Comparison of ENCODE assay signal across 8 mouse cellular contexts in genomic region chr1:180848114-180848510, GRCm38 (mm10). TPM values are rescaled to one million over a fixed set of nuclear protein-coding genes. Genes with fewer than 3 reads are reported as not detected.
DNase-seq lines count a peak whose midpoint lies in the region; ATAC-seq and TF ChIP-seq lines count a peak whose summit lies in the region.

No protein-coding gene starts in this region.

- H3K4me3 ChIP-seq in brown adipose tissue, adult 24 weeks (ENCODE audit: insufficient read depth, low read depth, low read length) = peak overlapping the region; percentile 47
- H3K4me3 ChIP-seq in heart, embryonic 13.5 days = peak overlapping the region; percentile 47
- peak overlapping the region; percentile 8 for H3K4me3 ChIP-seq in kidney, postnatal 0 days (replicated peaks; ENCODE audit: low read depth, low read length)
- peak overlapping the region; percentile 40 for H3K4me3 ChIP-seq in liver, embryonic 11.5 days (ENCODE audit: low read depth, low read length)
- peak overlapping the region; percentile 17 for H3K4me3 ChIP-seq in myocyte

- no peak for TF ChIP-seq CTCF in kidney, postnatal 0 days (IDR thresholded peaks at IDR 0.05; ENCODE audit: low read depth)

- ATAC-seq in CD4-positive, CD25-positive, alpha-beta regulatory T cell, adult 4 months = peak; percentile 60
- ATAC-seq in heart, embryonic 13.5 days (ENCODE audit: extremely low read depth, insufficient number of reproducible peaks, low FRiP score, low TSS enrichment) = peak; percentile 32; the same call in 1 of the 2 replicates
- no peak for ATAC-seq in kidney, postnatal 0 days (replicated peaks; ENCODE audit: low FRiP score, low read depth)
- ATAC-seq in liver, embryonic 11.5 days (replicated peaks; ENCODE audit: low FRiP score) = peak; percentile 60

- peak overlapping the region; percentile 99 for H3K27ac ChIP-seq in brown adipose tissue, adult 24 weeks (replicated peaks; ENCODE audit: low read depth, low read length)
- peak overlapping the region; percentile 98 for H3K27ac ChIP-seq in heart, embryonic 13.5 days (replicated peaks)
- H3K27ac ChIP-seq in kidney, postnatal 0 days = peak overlapping the region; percentile 73
- peak overlapping the region; percentile 100 for H3K27ac ChIP-seq in liver, embryonic 11.5 days (ENCODE audit: low read depth, low read length)

- H3K9ac ChIP-seq in heart, embryonic 13.5 days = peak overlapping the region; percentile 76
- H3K9ac ChIP-seq in kidney, postnatal 0 days (ENCODE audit: low read depth, low read length) = peak overlapping the region; percentile 46; the same call in 1 of the 2 replicates
- peak overlapping the region; percentile 69 for H3K9ac ChIP-seq in liver, embryonic 11.5 days (ENCODE audit: low read depth, low read length)

- 2% methylated on average over 9 of the region's 9 CpGs for WGBS in heart, embryonic 13.5 days
- 1% methylated on average over 9 of the region's 9 CpGs for WGBS in kidney, postnatal 0 days
- 0% methylated on average over 9 of the region's 9 CpGs for WGBS in liver, embryonic 11.5 days

- H3K79me2 ChIP-seq in myocyte (ENCODE audit: control insufficient read depth, insufficient read depth) = peaks cover 22% of the 10 kb centered on the region

- H3K27me3 ChIP-seq in heart, embryonic 13.5 days (replicated peaks) = no peaks in the 10 kb centered on the region
- H3K27me3 ChIP-seq in kidney, postnatal 0 days (ENCODE audit: insufficient read depth, low read length) = no peaks in the 10 kb centered on the region
- H3K27me3 ChIP-seq in liver, embryonic 11.5 days (replicated peaks; ENCODE audit: control insufficient read depth, insufficient read depth, low read length) = no peaks in the 10 kb centered on the region
- no peaks in the 10 kb centered on the region for H3K27me3 ChIP-seq in myocyte (ENCODE audit: control insufficient read depth, insufficient read depth, insufficient read length)
- H3K27me3 ChIP-seq in splenic B cell, adult 2 months (ENCODE audit: control insufficient read depth, insufficient read depth, low read length, poor library complexity, severe bottlenecking) = no peaks in the 10 kb centered on the region

- peak; percentile 37 for TF ChIP-seq POLR2A in myocyte (IDR thresholded peaks at IDR 0.05; ENCODE audit: insufficient read length, low read depth)

- no peak overlapping the region for H3ac ChIP-seq in myocyte (ENCODE audit: control insufficient read depth, insufficient read length)

- H3K36me3 ChIP-seq in heart, embryonic 13.5 days = peaks cover 3% of the 10 kb centered on the region; the same call in 1 of the 2 replicates
- H3K36me3 ChIP-seq in kidney, postnatal 0 days (ENCODE audit: insufficient read depth, low read length) = no peaks in the 10 kb centered on the region
- no peaks in the 10 kb centered on the region for H3K36me3 ChIP-seq in liver, embryonic 11.5 days (ENCODE audit: control insufficient read depth, insufficient read depth, low read length)
- no peaks in the 10 kb centered on the region for H3K36me3 ChIP-seq in myocyte (ENCODE audit: control insufficient read depth, insufficient read depth)
- H3K36me3 ChIP-seq in splenic B cell, adult 2 months (ENCODE audit: control insufficient read depth, insufficient read depth, low read length, poor library complexity, severe bottlenecking) = no peaks in the 10 kb centered on the region

- peaks cover 12% of the 10 kb centered on the region for H3K4me1 ChIP-seq in brown adipose tissue, adult 24 weeks (ENCODE audit: control insufficient read depth, insufficient read depth, insufficient read length, low read length)
- peaks cover 46% of the 10 kb centered on the region for H3K4me1 ChIP-seq in heart, embryonic 13.5 days
- H3K4me1 ChIP-seq in kidney, postnatal 0 days (replicated peaks; ENCODE audit: insufficient read depth, low read length) = peaks cover 19% of the 10 kb centered on the region
- H3K4me1 ChIP-seq in liver, embryonic 11.5 days (replicated peaks; ENCODE audit: control insufficient read depth, insufficient read depth, low read length) = peaks cover 37% of the 10 kb centered on the region

- H3K9me3 ChIP-seq in heart, embryonic 13.5 days = no peaks in the 10 kb centered on the region
- H3K9me3 ChIP-seq in kidney, postnatal 0 days (replicated peaks; ENCODE audit: low read length) = no peaks in the 10 kb centered on the region
- no peaks in the 10 kb centered on the region for H3K9me3 ChIP-seq in liver, embryonic 11.5 days (ENCODE audit: control insufficient read depth, low read length)

- peak; percentile 73 for DNase-seq in fibroblast of lung, adult 2 months (ENCODE audit: low read depth)
- peak; percentile 96 for DNase-seq in kidney, postnatal 0 days (ENCODE audit: low spot score)
- peak; percentile 49 for DNase-seq in liver, embryonic 11.5 days (ENCODE audit: low spot score)
- DNase-seq in splenic B cell, adult 2 months (ENCODE audit: low read depth, low spot score) = peak; percentile 54

- H3K4me2 ChIP-seq in heart, embryonic 13.5 days = peak overlapping the region; percentile 75
- peak overlapping the region; percentile 48 for H3K4me2 ChIP-seq in kidney, postnatal 0 days (ENCODE audit: low read length)
- H3K4me2 ChIP-seq in liver, embryonic 11.5 days = peak overlapping the region; percentile 75
- H3K4me2 ChIP-seq in myocyte (ENCODE audit: low read depth) = peak overlapping the region; percentile 97

TF ChIP-seq in myocyte, 11 proteins besides CTCF, POLR2A, EP300 and RAD21:
- TF ChIP-seq TCF12 (IDR thresholded peaks at IDR 0.05; ENCODE audit: insufficient read depth, poor library complexity, severe bottlenecking) = no peak
- TF ChIP-seq TCF3 (IDR thresholded peaks at IDR 0.05; ENCODE audit: insufficient read length, low read depth) = no peak
- TF ChIP-seq E2F4 (IDR thresholded peaks at IDR 0.05; ENCODE audit: insufficient read depth) = no peak
- no peak for TF ChIP-seq REST (IDR thresholded peaks at IDR 0.05; ENCODE audit: insufficient read depth, insufficient read length)
- TF ChIP-seq MYOD1 (IDR thresholded peaks at IDR 0.05; ENCODE audit: control insufficient read depth in 1 of 3, insufficient read length in 2 of 3, low read depth in 2 of 3) = no peak
- no peak for TF ChIP-seq USF1 (IDR thresholded peaks at IDR 0.05; ENCODE audit: low read depth)
- no peak for TF ChIP-seq MAX (IDR thresholded peaks at IDR 0.05; ENCODE audit: low read depth)
- TF ChIP-seq POLR2AphosphoS2 (IDR thresholded peaks at IDR 0.05; ENCODE audit: insufficient read length, low read depth) = no peak
- no peak for TF ChIP-seq SRF (IDR thresholded peaks at IDR 0.05; ENCODE audit: control insufficient read depth, insufficient read length, low read depth)
- no peak for TF ChIP-seq MYOG (IDR thresholded peaks at IDR 0.05; ENCODE audit: control insufficient read depth in 1 of 3, insufficient read depth in 1 of 3, insufficient read length in 2 of 3, low read depth in 2 of 3)
- no peak for TF ChIP-seq CEBPB (IDR thresholded peaks at IDR 0.05; ENCODE audit: insufficient read depth, poor library complexity, severe bottlenecking)

RNA-seq across cellular contexts. Expression of gene Sde2, which starts 2.8 kb away (rescaled TPM):
- 10 to 100 TPM; 44.4 to 50.2 TPM for polyA plus RNA-seq in CD4-positive, CD25-positive, alpha-beta regulatory T cell, adult 4 months (2017; shearing (Covaris generic))
- polyA plus RNA-seq in brown adipose tissue, adult 24 weeks (2012; ENCODE audit: insufficient read depth, insufficient read length, missing spikeins) = 7.5 TPM in 2 replicates
- polyA plus RNA-seq in heart, embryonic 13.5 days (2015; fragmentation: Nextera tagmentation; extraction: Ambion mirVana) = 22.0 and 23.9 TPM in 2 replicates
- polyA plus RNA-seq in kidney, postnatal 0 days (2015; fragmentation: Nextera tagmentation; extraction: Ambion mirVana) = 25.6 and 29.6 TPM in 2 replicates
- 49.0 and 49.2 TPM in 2 replicates for polyA plus RNA-seq in liver, embryonic 11.5 days (2014; fragmentation: Nextera tagmentation; extraction: Ambion mirVana)
- 15.3 TPM for polyA plus RNA-seq in myocyte (2012; fragmentation: generic; extraction: Trizol)

RNA-seq across cellular contexts. Expression of gene H3f3a, which starts 34.4 kb away (rescaled TPM):
- 100 to 1,000 TPM; 579 to 648 TPM for polyA plus RNA-seq in CD4-positive, CD25-positive, alpha-beta regulatory T cell, adult 4 months (2017; shearing (Covaris generic))
- polyA plus RNA-seq in brown adipose tissue, adult 24 weeks (2012; ENCODE audit: insufficient read depth, insufficient read length, missing spikeins) = 412 and 419 TPM in 2 replicates
- polyA plus RNA-seq in heart, embryonic 13.5 days (2015; fragmentation: Nextera tagmentation; extraction: Ambion mirVana) = 1,623 and 1,726 TPM in 2 replicates
- 2,528 and 2,557 TPM in 2 replicates for polyA plus RNA-seq in kidney, postnatal 0 days (2015; fragmentation: Nextera tagmentation; extraction: Ambion mirVana)
- 1,897 and 1,996 TPM in 2 replicates for polyA plus RNA-seq in liver, embryonic 11.5 days (2014; fragmentation: Nextera tagmentation; extraction: Ambion mirVana)
- polyA plus RNA-seq in myocyte (2012; fragmentation: generic; extraction: Trizol) = 597 TPM

RNA-seq across cellular contexts. Expression of gene Lefty2, which starts 44.8 kb away (rescaled TPM):
- not detected for polyA plus RNA-seq in CD4-positive, CD25-positive, alpha-beta regulatory T cell, adult 4 months (2017; shearing (Covaris generic))
- not detected in 2 replicates for polyA plus RNA-seq in brown adipose tissue, adult 24 weeks (2012; ENCODE audit: insufficient read depth, insufficient read length, missing spikeins)
- 0.08 and 0.28 TPM in 2 replicates for polyA plus RNA-seq in heart, embryonic 13.5 days (2015; fragmentation: Nextera tagmentation; extraction: Ambion mirVana)
- polyA plus RNA-seq in kidney, postnatal 0 days (2015; fragmentation: Nextera tagmentation; extraction: Ambion mirVana) = 0.09 and 0.39 TPM in 2 replicates
- not detected in 2 replicates for polyA plus RNA-seq in liver, embryonic 11.5 days (2014; fragmentation: Nextera tagmentation; extraction: Ambion mirVana)
- not detected for polyA plus RNA-seq in myocyte (2012; fragmentation: generic; extraction: Trizol)

RNA-seq across cellular contexts. Expression of gene Pycr2, which starts 56.0 kb away (rescaled TPM):
- 10 to 100 TPM; 40.9 to 59.2 TPM for polyA plus RNA-seq in CD4-positive, CD25-positive, alpha-beta regulatory T cell, adult 4 months (2017; shearing (Covaris generic))
- 13.3 and 18.2 TPM in 2 replicates for polyA plus RNA-seq in brown adipose tissue, adult 24 weeks (2012; ENCODE audit: insufficient read depth, insufficient read length, missing spikeins)
- polyA plus RNA-seq in heart, embryonic 13.5 days (2015; fragmentation: Nextera tagmentation; extraction: Ambion mirVana) = 56.2 and 56.5 TPM in 2 replicates
- 72.6 and 76.5 TPM in 2 replicates for polyA plus RNA-seq in kidney, postnatal 0 days (2015; fragmentation: Nextera tagmentation; extraction: Ambion mirVana)
- polyA plus RNA-seq in liver, embryonic 11.5 days (2014; fragmentation: Nextera tagmentation; extraction: Ambion mirVana) = 162 and 171 TPM in 2 replicates
- 52.6 TPM for polyA plus RNA-seq in myocyte (2012; fragmentation: generic; extraction: Trizol)
